Mouse (Mus musculus): ENCODE measurements around the gene Atp2c2. TPM values are rescaled to one million over a fixed set of nuclear protein-coding genes. Genes with fewer than 3 reads are reported as not detected.

Gene Atp2c2
- total and polyA plus RNA-seq, 2 experiments from 2014 or later: 0.26 to 0.98 TPM

GRCm38 (mm10) chr8:119782715-119783114 is 82.9 kb downstream of the Atp2c2 start:
- Histone ChIP-seq H3K4me1 (ENCODE audit: insufficient read depth, low read length) (peaks cover 7% of the 10 kb centered on the region; the same call in 1 of the 2 replicates), H3K9me3 (ENCODE audit: low read length) (no peaks in the 10 kb centered on the region), H3K4me3 (ENCODE audit: low read length) (no peak overlapping the region), H3K27me3 (ENCODE audit: insufficient read depth, low read length) (no peaks in the 10 kb centered on the region), H3K4me2 (ENCODE audit: low read depth, low read length) (no peak overlapping the region), H3K9ac (replicated peaks; ENCODE audit: low read length) (no peak overlapping the region), H3K36me3 (ENCODE audit: insufficient read depth, low read length) (no peaks in the 10 kb centered on the region), H3K27ac (no peak overlapping the region)
- ATAC-seq: no peak
- TF ChIP-seq CTCF (IDR thresholded peaks at IDR 0.05; ENCODE audit: low read depth): peak; percentile 98
- 4% methylated on average over 5 of the region's 5 CpGs for WGBS
- DNase-seq (ENCODE audit: low spot score): peak; percentile 92

- WGBS: 82% methylated on average over 6 of the region's 6 CpGs
- Histone ChIP-seq H3K27ac (no peak overlapping the region), H3K4me2 (ENCODE audit: low read depth, low read length) (no peak overlapping the region), H3K9me3 (ENCODE audit: low read length) (no peaks in the 10 kb centered on the region), H3K4me3 (ENCODE audit: low read length) (no peak overlapping the region), H3K4me1 (ENCODE audit: insufficient read depth, low read length) (peaks cover 3% of the 10 kb centered on the region; the same call in 1 of the 2 replicates), H3K9ac (replicated peaks; ENCODE audit: low read length) (no peak overlapping the region), H3K36me3 (ENCODE audit: insufficient read depth, low read length) (no peaks in the 10 kb centered on the region), H3K27me3 (ENCODE audit: insufficient read depth, low read length) (no peaks in the 10 kb centered on the region)
- no peak for ATAC-seq
- DNase-seq (ENCODE audit: low spot score): no peak
- no peak for TF ChIP-seq CTCF (IDR thresholded peaks at IDR 0.05; ENCODE audit: low read depth)
Observed at GRCm38 (mm10) chr8:119783579-119783978, 83.8 kb downstream of the Atp2c2 start.

GRCm38 (mm10) chr8:119784141-119784574 is 84.3 kb downstream of the Atp2c2 start:
- no peaks in the 10 kb centered on the region for H3K4me1 ChIP-seq (ENCODE audit: insufficient read depth, low read length)
- DNase-seq (ENCODE audit: low spot score) (no peak), ATAC-seq (no peak)
- no peak overlapping the region for H3K9ac ChIP-seq (replicated peaks; ENCODE audit: low read length)
- H3K27ac ChIP-seq: no peak overlapping the region
- TF ChIP-seq CTCF (IDR thresholded peaks at IDR 0.05; ENCODE audit: low read depth): no peak
- H3K4me3 ChIP-seq (ENCODE audit: low read length): no peak overlapping the region
- WGBS: 56% methylated on average over 9 of the region's 9 CpGs
- H3K36me3 ChIP-seq (ENCODE audit: insufficient read depth, low read length): no peaks in the 10 kb centered on the region
- no peak overlapping the region for H3K4me2 ChIP-seq (ENCODE audit: low read depth, low read length)
- H3K27me3 ChIP-seq (ENCODE audit: insufficient read depth, low read length): no peaks in the 10 kb centered on the region
- no peaks in the 10 kb centered on the region for H3K9me3 ChIP-seq (ENCODE audit: low read length)

- WGBS: 56% methylated on average over 7 of the region's 7 CpGs
- Histone ChIP-seq H3K4me2 (ENCODE audit: low read depth, low read length) (no peak overlapping the region), H3K9ac (replicated peaks; ENCODE audit: low read length) (no peak overlapping the region), H3K9me3 (ENCODE audit: low read length) (no peaks in the 10 kb centered on the region), H3K27ac (no peak overlapping the region), H3K36me3 (ENCODE audit: insufficient read depth, low read length) (no peaks in the 10 kb centered on the region), H3K4me1 (ENCODE audit: insufficient read depth, low read length) (no peaks in the 10 kb centered on the region), H3K27me3 (ENCODE audit: insufficient read depth, low read length) (no peaks in the 10 kb centered on the region), H3K4me3 (ENCODE audit: low read length) (no peak overlapping the region)
- no peak for ATAC-seq
- DNase-seq (ENCODE audit: low spot score): no peak
- no peak for TF ChIP-seq CTCF (IDR thresholded peaks at IDR 0.05; ENCODE audit: low read depth)
Observed at GRCm38 (mm10) chr8:119784676-119785075, 84.9 kb downstream of the Atp2c2 start.

DNA sequence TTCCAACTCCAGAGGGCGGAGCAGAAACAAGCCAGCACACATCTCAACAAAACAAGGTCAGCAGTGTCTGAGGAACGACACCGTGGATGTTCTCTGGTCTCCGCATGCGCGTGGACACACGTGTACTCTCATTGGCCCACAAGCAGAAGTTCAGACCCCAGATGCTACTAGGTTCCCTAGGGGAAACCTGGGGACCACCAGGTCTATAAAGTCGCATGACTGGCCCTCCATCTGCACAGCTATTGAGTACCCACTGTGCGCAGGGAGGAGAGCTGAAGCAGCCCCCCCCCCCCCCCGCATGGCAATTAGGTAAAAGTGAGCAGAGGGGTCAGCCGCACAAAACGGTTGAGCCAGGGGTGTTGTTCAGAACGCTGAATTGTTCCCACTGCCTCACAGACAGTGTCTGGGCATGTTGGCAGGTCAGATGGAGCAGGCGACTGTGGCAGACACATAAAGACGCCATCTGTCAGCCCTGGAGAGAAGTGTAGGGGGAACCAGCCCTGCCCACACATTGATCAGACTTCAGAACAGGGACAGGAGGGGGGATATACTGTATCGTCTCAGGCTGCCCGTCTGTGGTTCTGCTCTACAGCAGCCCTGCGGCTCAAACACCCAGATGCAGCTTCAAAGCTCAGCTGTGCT is 86.1 kb downstream of the Atp2c2 start:
- H3K9ac ChIP-seq (replicated peaks; ENCODE audit: low read length): no peak overlapping the region

DNA sequence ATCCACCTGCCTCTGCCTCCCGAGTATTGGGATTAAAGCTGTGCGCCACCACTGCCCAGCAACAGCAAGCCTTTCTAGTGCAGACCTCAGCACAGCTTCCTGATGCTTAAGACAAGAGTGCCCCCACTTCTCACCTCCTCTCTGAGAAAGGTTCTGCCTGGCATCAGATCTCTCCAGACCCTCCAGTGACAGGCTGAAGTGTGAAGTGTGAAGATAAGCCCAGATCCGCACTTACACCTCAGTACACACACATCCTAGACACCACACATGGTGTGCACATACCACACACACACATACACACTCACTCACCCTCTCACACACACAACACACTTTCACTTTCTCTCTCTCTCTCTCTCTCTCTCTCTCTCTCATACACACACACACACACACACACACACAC is 87.1 kb downstream of the Atp2c2 start:
- WGBS: 84% methylated on average over 3 of the region's 3 CpGs

More for the DNA sequence above, 86.1 kb downstream of the Atp2c2 start:
- no peak overlapping the region for H3K27ac ChIP-seq
- H3K9me3 ChIP-seq (ENCODE audit: low read length): no peaks in the 10 kb centered on the region
- no peaks in the 10 kb centered on the region for H3K27me3 ChIP-seq (ENCODE audit: insufficient read depth, low read length)
- DNase-seq (ENCODE audit: low spot score) (peak; percentile 58), ATAC-seq (0 out of 2 replicates have a peak, but pooled peaks have one; percentile 16)
- H3K4me1 ChIP-seq (ENCODE audit: insufficient read depth, low read length): 0 out of 2 replicates have a peak, but pooled peaks cover 1% of the 10 kb centered on the region
- WGBS: 22% methylated on average over 18 of the region's 18 CpGs
- 0 out of 2 replicates have a peak overlapping the region, but pooled peaks have one; percentile 5 for H3K4me2 ChIP-seq (ENCODE audit: low read depth, low read length)
- no peaks in the 10 kb centered on the region for H3K36me3 ChIP-seq (ENCODE audit: insufficient read depth, low read length)
- H3K4me3 ChIP-seq (ENCODE audit: low read length): no peak overlapping the region
- TF ChIP-seq CTCF (IDR thresholded peaks at IDR 0.05; ENCODE audit: low read depth): 0 out of 2 replicates have a peak, but pooled peaks have one; percentile 6

DNA sequence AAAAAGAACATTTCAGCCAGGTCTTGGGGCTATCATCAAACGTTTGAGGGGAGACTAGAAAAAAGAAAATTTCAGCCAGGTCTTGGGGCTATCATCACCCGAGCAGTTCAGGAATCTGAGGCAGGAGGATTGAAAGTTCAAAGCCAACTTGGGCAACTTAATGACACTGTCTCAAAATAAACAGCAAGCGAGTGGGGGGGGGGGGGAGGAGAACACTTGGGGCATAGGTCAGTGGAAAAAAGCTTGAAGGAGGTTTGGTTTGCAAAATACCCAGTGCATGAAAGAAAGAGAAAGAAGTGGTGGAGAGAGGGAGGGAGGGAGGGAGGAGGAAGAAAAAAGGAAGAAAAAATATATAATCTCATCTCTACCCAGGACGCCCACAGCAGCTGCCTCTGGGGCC is 87.5 kb downstream of the Atp2c2 start:
- Histone ChIP-seq H3K4me3 (ENCODE audit: low read length) (no peak overlapping the region), H3K9me3 (ENCODE audit: low read length) (no peaks in the 10 kb centered on the region), H3K27ac (no peak overlapping the region), H3K9ac (replicated peaks; ENCODE audit: low read length) (no peak overlapping the region), H3K27me3 (ENCODE audit: insufficient read depth, low read length) (no peaks in the 10 kb centered on the region), H3K36me3 (ENCODE audit: insufficient read depth, low read length) (no peaks in the 10 kb centered on the region), H3K4me2 (ENCODE audit: low read depth, low read length) (no peak overlapping the region), H3K4me1 (ENCODE audit: insufficient read depth, low read length) (peaks cover 6% of the 10 kb centered on the region; the same call in 1 of the 2 replicates)
- 66% methylated on average over 4 of the region's 4 CpGs for WGBS
- ATAC-seq (no peak), DNase-seq (ENCODE audit: low spot score) (no peak)
- TF ChIP-seq CTCF (IDR thresholded peaks at IDR 0.05; ENCODE audit: low read depth): no peak

More for the DNA sequence above, 87.1 kb downstream of the Atp2c2 start:
- ATAC-seq: no peak
- Histone ChIP-seq H3K4me1 (ENCODE audit: insufficient read depth, low read length) (peaks cover 4% of the 10 kb centered on the region; the same call in 1 of the 2 replicates), H3K4me2 (ENCODE audit: low read depth, low read length) (no peak overlapping the region), H3K4me3 (ENCODE audit: low read length) (no peak overlapping the region), H3K36me3 (ENCODE audit: insufficient read depth, low read length) (no peaks in the 10 kb centered on the region), H3K27me3 (ENCODE audit: insufficient read depth, low read length) (no peaks in the 10 kb centered on the region), H3K9me3 (ENCODE audit: low read length) (no peaks in the 10 kb centered on the region), H3K9ac (replicated peaks; ENCODE audit: low read length) (no peak overlapping the region), H3K27ac (no peak overlapping the region)
- TF ChIP-seq CTCF (IDR thresholded peaks at IDR 0.05; ENCODE audit: low read depth): no peak
- DNase-seq (ENCODE audit: low spot score): no peak
